Comparison of ENCODE assay signal across 9 mouse cellular contexts in the genomic region with DNA sequence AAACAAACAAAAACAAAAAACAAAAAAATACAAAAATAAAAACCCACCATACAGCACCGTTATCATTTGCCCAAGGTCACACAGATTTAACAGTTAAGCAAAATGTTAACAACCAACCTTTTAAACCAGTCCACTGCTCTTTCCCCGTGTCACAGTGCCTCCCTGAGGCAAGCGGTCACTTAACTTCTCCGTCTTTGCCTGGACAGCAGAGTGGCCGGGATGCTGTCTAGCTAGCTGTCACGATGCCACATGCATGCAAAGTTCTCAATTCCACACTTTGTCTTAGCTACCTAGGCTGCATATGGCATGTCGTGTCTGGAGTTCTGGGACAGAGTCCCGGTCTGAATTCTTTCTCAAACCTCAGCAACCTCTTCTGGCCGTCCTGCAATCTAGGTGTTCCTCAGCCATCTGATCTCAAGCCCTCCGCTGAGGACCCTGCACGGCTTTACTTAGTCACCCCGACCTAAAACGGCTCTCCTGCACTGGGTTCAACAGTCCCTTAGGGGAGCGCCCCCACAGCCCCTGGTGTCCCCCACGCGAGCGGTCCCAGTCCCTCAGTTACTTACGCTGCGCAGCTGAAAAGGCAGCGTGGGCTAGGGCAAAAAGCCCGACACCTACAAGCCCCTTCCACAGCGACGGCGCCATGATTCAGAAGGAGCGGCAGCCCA. TPM values are rescaled to one million over a fixed set of nuclear protein-coding genes. Genes with fewer than 3 reads are reported as not detected.
A peak's percentile ranks its signal among the peaks of the same experiment; 100 is the strongest.
DNase-seq lines count a peak whose midpoint lies in the region; ATAC-seq and TF ChIP-seq lines count a peak whose summit lies in the region.
"Had no signal": no experiment of that assay in that cellular context is flagged by ENCODE, and none has a peak within 500 bp of the region (broad histone marks: within the 10 kb centered on the region; RNA-seq: fewer than 3 reads in every experiment).

No protein-coding gene starts in this region.

- peak overlapping the region; percentile 51 for H3K4me2 ChIP-seq in intestine, embryonic 14.5 days (ENCODE audit: low read length)
- peak overlapping the region; percentile 69 for H3K4me2 ChIP-seq in liver, postnatal 0 days (ENCODE audit: low read depth, low read length)
- peak overlapping the region; percentile 58 for H3K4me2 ChIP-seq in neural tube, embryonic 12.5 days (replicated peaks)

- H3K27ac ChIP-seq in MEL (ENCODE audit: control insufficient read depth, low read depth, low read length) = peak overlapping the region; percentile 15
- peak overlapping the region; percentile 62; the same call in 1 of the 2 replicates for H3K27ac ChIP-seq in intestine, embryonic 14.5 days (ENCODE audit: low read depth)
- peak overlapping the region; percentile 58 for H3K27ac ChIP-seq in liver, postnatal 0 days (ENCODE audit: low read depth)
- no peak overlapping the region for H3K27ac ChIP-seq in neural tube, embryonic 12.5 days

- peak overlapping the region; percentile 89 for H3K9ac ChIP-seq in MEL (ENCODE audit: control insufficient read depth, low read depth, low read length, poor library complexity, severe bottlenecking)
- peak overlapping the region; percentile 62 for H3K9ac ChIP-seq in intestine, embryonic 14.5 days (ENCODE audit: low read length)
- H3K9ac ChIP-seq in liver, postnatal 0 days (replicated peaks) = peak overlapping the region; percentile 85
- H3K9ac ChIP-seq in neural tube, embryonic 12.5 days = peak overlapping the region; percentile 67

- peak overlapping the region; percentile 69 to 77 for H3K4me3 ChIP-seq in MEL (ENCODE audit: control insufficient read depth in 1 of 2, insufficient read depth in 1 of 2, low read depth in 2 of 2, low read length in 2 of 2)
- peak overlapping the region; percentile 92 for H3K4me3 ChIP-seq in erythroblast, embryonic 14.5 days (replicated peaks)
- H3K4me3 ChIP-seq in intestine, embryonic 14.5 days (ENCODE audit: low read depth, low read length) = peak overlapping the region; percentile 59
- H3K4me3 ChIP-seq in liver, postnatal 0 days (ENCODE audit: low read depth, low read length) = peak overlapping the region; percentile 71
- H3K4me3 ChIP-seq in neural tube, embryonic 12.5 days = peak overlapping the region; percentile 58

- no peak for TF ChIP-seq CTCF in MEL (IDR thresholded peaks at IDR 0.05 in 2 of 3, conservative IDR thresholded peaks at IDR 0.05 in 1 of 3; ENCODE audit: control insufficient read depth in 1 of 3, insufficient read depth in 1 of 3, low read depth in 2 of 3, low read length in 3 of 3, poor library complexity in 1 of 3, severe bottlenecking in 1 of 3)
- peak; percentile 48 for TF ChIP-seq CTCF in liver, postnatal 0 days (IDR thresholded peaks at IDR 0.05; ENCODE audit: low read depth)

- H3K36me3 ChIP-seq in MEL (ENCODE audit: control insufficient read depth in 1 of 2, insufficient read depth in 2 of 2, low read length in 2 of 2) = peaks cover 0 to 3% of the 10 kb centered on the region in 2 experiments; a peak in 1 of 4 replicates
- H3K36me3 ChIP-seq in erythroblast, embryonic 14.5 days (ENCODE audit: control insufficient read depth) = peaks cover 16% of the 10 kb centered on the region
- H3K36me3 ChIP-seq in intestine, embryonic 14.5 days (ENCODE audit: control insufficient read depth, insufficient read depth, low read length) = no peaks in the 10 kb centered on the region; the same call in 1 of the 2 replicates
- no peaks in the 10 kb centered on the region for H3K36me3 ChIP-seq in liver, postnatal 0 days (replicated peaks; ENCODE audit: insufficient read depth, low read length)
- no peaks in the 10 kb centered on the region for H3K36me3 ChIP-seq in neural tube, embryonic 12.5 days

- no peaks in the 10 kb centered on the region for H3K27me3 ChIP-seq in MEL (ENCODE audit: control insufficient read depth in 1 of 2, insufficient read depth in 2 of 2, low read length in 2 of 2)
- no peaks in the 10 kb centered on the region; the same call in 1 of the 2 replicates for H3K27me3 ChIP-seq in erythroblast, embryonic 14.5 days (ENCODE audit: control insufficient read depth)
- no peaks in the 10 kb centered on the region for H3K27me3 ChIP-seq in intestine, embryonic 14.5 days (replicated peaks; ENCODE audit: control insufficient read depth, insufficient read depth, low read length)
- H3K27me3 ChIP-seq in liver, postnatal 0 days (ENCODE audit: insufficient read depth, low read length) = no peaks in the 10 kb centered on the region
- no peaks in the 10 kb centered on the region for H3K27me3 ChIP-seq in neural tube, embryonic 12.5 days (replicated peaks)

- no peak for TF ChIP-seq EP300 in MEL (IDR thresholded peaks at IDR 0.05; ENCODE audit: low read depth in 1 of 2, low read length in 2 of 2)
- TF ChIP-seq EP300 in liver, postnatal 0 days (IDR thresholded peaks at IDR 0.05; ENCODE audit: low read depth) = no peak

- 7% methylated on average over 24 of the region's 25 CpGs for WGBS in intestine, embryonic 14.5 days
- 13% methylated on average over 25 of the region's 25 CpGs for WGBS in liver, postnatal 0 days (ENCODE audit: insufficient replicate concordance)
- WGBS in neural tube, embryonic 12.5 days = 15% methylated on average over 25 of the region's 25 CpGs

- DNase-seq in frontal cortex, postnatal 36 days (ENCODE audit: low spot score in 2 of 2) = peak; percentile 3 to 4
- no peak for DNase-seq in frontal cortex, adult 2 months (ENCODE audit: extremely low spot score in 1 of 2, low spot score in 1 of 2)
- no peak for DNase-seq in MEL (ENCODE audit: low read depth, low spot score)
- no peak for DNase-seq in intestine, embryonic 14.5 days (ENCODE audit: low spot score)
- peak; percentile 23 for DNase-seq in liver, postnatal 0 days
- DNase-seq in spleen, adult 18-20 months = no peak

- H3K4me1 ChIP-seq in MEL (ENCODE audit: control insufficient read depth in 1 of 2, insufficient read depth in 2 of 2, low read length in 2 of 2) = peaks cover 0 to 5% of the 10 kb centered on the region in 2 experiments; a peak in 2 of 4 replicates
- peaks cover 22% of the 10 kb centered on the region for H3K4me1 ChIP-seq in erythroblast, embryonic 14.5 days (ENCODE audit: control insufficient read depth)
- 0 out of 2 replicates have a peak, but pooled peaks cover 2% of the 10 kb centered on the region for H3K4me1 ChIP-seq in intestine, embryonic 14.5 days (replicated peaks; ENCODE audit: control insufficient read depth, insufficient read depth, low read length)
- no peaks in the 10 kb centered on the region for H3K4me1 ChIP-seq in liver, postnatal 0 days (ENCODE audit: insufficient read depth)
- peaks cover 3% of the 10 kb centered on the region; the same call in 1 of the 2 replicates for H3K4me1 ChIP-seq in neural tube, embryonic 12.5 days

- no peak for TF ChIP-seq POLR2A in MEL (IDR thresholded peaks at IDR 0.05; ENCODE audit: control insufficient read depth in 1 of 2, insufficient read depth in 1 of 2, low read depth in 1 of 2, low read length in 2 of 2, poor library complexity in 1 of 2)

- no peaks in the 10 kb centered on the region for H3K9me3 ChIP-seq in MEL (replicated peaks; ENCODE audit: insufficient read depth, low read length)
- peaks cover 4% of the 10 kb centered on the region for H3K9me3 ChIP-seq in erythroblast, embryonic 14.5 days (ENCODE audit: control insufficient read depth, low read length)
- H3K9me3 ChIP-seq in intestine, embryonic 14.5 days (ENCODE audit: control insufficient read depth, low read length) = no peaks in the 10 kb centered on the region
- no peaks in the 10 kb centered on the region for H3K9me3 ChIP-seq in liver, postnatal 0 days (ENCODE audit: low read length)
- no peaks in the 10 kb centered on the region for H3K9me3 ChIP-seq in neural tube, embryonic 12.5 days

- peak; percentile 74 for ATAC-seq in intestine, embryonic 14.5 days (replicated peaks; ENCODE audit: low FRiP score, low TSS enrichment, low read depth)
- ATAC-seq in liver, postnatal 0 days = peak; percentile 31
- peak; percentile 75 for ATAC-seq in neural tube, embryonic 12.5 days (ENCODE audit: low FRiP score, low read depth)

- no peak for TF ChIP-seq RAD21 in MEL (IDR thresholded peaks at IDR 0.05; ENCODE audit: low read depth, low read length)

- H3K79me2 ChIP-seq in MEL (ENCODE audit: control insufficient read depth, insufficient read depth, low read length, poor library complexity) = peaks cover 15% of the 10 kb centered on the region

TF ChIP-seq in MEL, 35 proteins besides CTCF, POLR2A, EP300 and RAD21 (continues in another document):
- no peak for TF ChIP-seq SMC3 (IDR thresholded peaks at IDR 0.05; ENCODE audit: low read depth, low read length)
- no peak for TF ChIP-seq MYB (IDR thresholded peaks at IDR 0.05; ENCODE audit: low read depth, low read length)
- peak; percentile 10; the same call in 1 of the 2 replicates for TF ChIP-seq MAX (IDR thresholded peaks at IDR 0.05; ENCODE audit: low read length)

RNA-seq across cellular contexts. Expression of gene Mmgt1, which starts 0.5 kb away (rescaled TPM):
- polyA plus RNA-seq in frontal cortex, adult 2 months (2012; rRNA removed) = 22.4 and 23.2 TPM in 2 replicates
- 18.1 and 22.6 TPM in 2 replicates for total RNA-seq in MEL (2012; rRNA removed)
- polyA plus RNA-seq in MEL (2012; ENCODE audit: insufficient read depth in 1 of 2, insufficient read length in 2 of 2, low read depth in 1 of 2, low replicate concordance in 2 of 2, missing spikeins in 1 of 2) = 10 to 100 TPM; 16.9 to 45.6 TPM
- polyA plus RNA-seq in erythroblast, embryonic 14.5 days (2012) = 0.04 and 0.07 TPM in 2 replicates
- polyA plus RNA-seq in intestine, embryonic 14.5 days (2014; fragmentation: Nextera tagmentation; extraction: Ambion mirVana) = 25.4 and 26.6 TPM in 2 replicates
- 4.8 and 5.0 TPM in 2 replicates for polyA plus RNA-seq in liver, postnatal 0 days (2015; fragmentation: Nextera tagmentation; extraction: Ambion mirVana)
- polyA plus RNA-seq in neural tube, embryonic 12.5 days (2016; fragmentation: Nextera tagmentation; extraction: Ambion mirVana) = 49.7 and 52.9 TPM in 2 replicates

RNA-seq across cellular contexts. Expression of gene Slc9a6, which starts 12.2 kb away (rescaled TPM):
- 64.8 and 73.8 TPM in 2 replicates for polyA plus RNA-seq in frontal cortex, adult 2 months (2012; rRNA removed)
- total RNA-seq in MEL (2012; rRNA removed) = 11.4 and 11.5 TPM in 2 replicates
- polyA plus RNA-seq in MEL (2012; ENCODE audit: insufficient read depth in 1 of 2, insufficient read length in 2 of 2, low read depth in 1 of 2, low replicate concordance in 2 of 2, missing spikeins in 1 of 2) = 10 to 100 TPM in 1 of 2 experiments, not detected in 1; 12.6 TPM
- polyA plus RNA-seq in erythroblast, embryonic 14.5 days (2012) = 0.41 and 0.89 TPM in 2 replicates
- polyA plus RNA-seq in intestine, embryonic 14.5 days (2014; fragmentation: Nextera tagmentation; extraction: Ambion mirVana) = 8.5 and 9.5 TPM in 2 replicates
- 3.7 and 4.0 TPM in 2 replicates for polyA plus RNA-seq in liver, postnatal 0 days (2015; fragmentation: Nextera tagmentation; extraction: Ambion mirVana)
- polyA plus RNA-seq in neural tube, embryonic 12.5 days (2016; fragmentation: Nextera tagmentation; extraction: Ambion mirVana) = 31.1 and 31.2 TPM in 2 replicates

RNA-seq across cellular contexts. Expression of gene Gm648, which starts 47.9 kb away (rescaled TPM):
- polyA plus RNA-seq in frontal cortex, adult 2 months (2012; rRNA removed) = 0.17 TPM in 1 of 2 replicates, not detected in the other
- not detected in 2 replicates for total RNA-seq in MEL (2012; rRNA removed)
- polyA plus RNA-seq in MEL (2012; ENCODE audit: insufficient read depth in 1 of 2, insufficient read length in 2 of 2, low read depth in 1 of 2, low replicate concordance in 2 of 2, missing spikeins in 1 of 2) = under 1 TPM in 1 of 2 experiments, not detected in 1; 0.08 TPM
- not detected in 2 replicates for polyA plus RNA-seq in erythroblast, embryonic 14.5 days (2012)
- polyA plus RNA-seq in intestine, embryonic 14.5 days (2014; fragmentation: Nextera tagmentation; extraction: Ambion mirVana) = 0.35 TPM in 1 of 2 replicates, not detected in the other
- not detected in 2 replicates for polyA plus RNA-seq in liver, postnatal 0 days (2015; fragmentation: Nextera tagmentation; extraction: Ambion mirVana)
- not detected in 2 replicates for polyA plus RNA-seq in neural tube, embryonic 12.5 days (2016; fragmentation: Nextera tagmentation; extraction: Ambion mirVana)
- total RNA-seq: layer of hippocampus, adult 8-10 months had no signal

Comparison
In these comparisons a context has a peak if more than half of its experiments do, and no peak if none do; other contexts are left out.
1. DNase-seq: peak in frontal cortex, postnatal 36 days (2 of 2) and liver, postnatal 0 days (single experiment); none in frontal cortex, adult 2 months (0 of 2), MEL (single experiment), intestine, embryonic 14.5 days (single experiment) and spleen, adult 18-20 months (0 of 2).
2. Peak in every context shown above with its lines, with median percentiles within 50 percentile points of each other: H3K4me3 ChIP-seq, H3K9ac ChIP-seq, ATAC-seq and H3K4me2 ChIP-seq.